Mouse (Mus musculus) liver, embryonic 14.5 days (tissue): ENCODE results near the gene Smc1b. TPM values are rescaled to one million over a fixed set of nuclear protein-coding genes. Genes with fewer than 3 reads are reported as not detected.

Experiments used
- ATAC-seq: fragments of 200-750 bp; cut with Nextera tagmentation; 2 replicates; pipeline ENCODE4 v1.8.0; 2017; ENCODE audit warnings: moderate number of reproducible peaks, mild to moderate bottlenecking, moderate library complexity; ENCODE audit not compliant: insufficient read depth
- DNase-seq, 3 experiments: peaks; one replicate each; pipeline ENCODE4 v3.0.0-alpha.2; 2012 to 2013; ENCODE audit warnings: low read depth in 3 of 3, low spot score in 3 of 3
- H3K27ac ChIP-seq: fragments of 300-500 bp; sonication (generic); 2 replicates; pipeline ENCODE4 v1.5.1; 2014; ENCODE audit warnings: moderate library complexity, mild to moderate bottlenecking, control low read depth, inconsistent platforms
- H3K27me3 ChIP-seq: fragments of 300-500 bp; sonication (generic); 2 replicates; pipeline ENCODE4 v1.6.1; 2014; ENCODE audit warnings: mild to moderate bottlenecking, low read length, moderate library complexity; ENCODE audit not compliant: control insufficient read depth, insufficient read depth
- H3K36me3 ChIP-seq: fragments of 300-500 bp; sonication (generic); replicated peaks from 2 replicates; pipeline ENCODE4 v1.6.1; 2014; ENCODE audit warnings: low read depth; ENCODE audit not compliant: control insufficient read depth, insufficient read depth
- H3K4me1 ChIP-seq, 2 experiments: fragments of 200-500 bp in 1 of 2; fragments of 300-500 bp in 1 of 2; sonication (generic) in 1 of 2; replicated peaks; 2 replicates each; pipeline ENCODE4 v1.6.1; 2012 to 2014; ENCODE audit warnings: antibody characterized with exemption in 1 of 2, inconsistent platforms in 1 of 2, low read length in 1 of 2; ENCODE audit not compliant: control insufficient read depth in 2 of 2, insufficient read depth in 2 of 2
- H3K4me2 ChIP-seq: fragments of 300-500 bp; sonication (generic); 2 replicates; pipeline ENCODE4 v1.6.1; 2014; ENCODE audit warnings: low read depth, mild to moderate bottlenecking, control low read depth, moderate library complexity
- H3K4me3 ChIP-seq, 2 experiments: fragments of 200-500 bp in 1 of 2; fragments of 300-500 bp in 1 of 2; sonication (generic) in 1 of 2; 2 replicates each; pipeline ENCODE4 v1.5.1; 2012 to 2014; ENCODE audit warnings: low read depth in 2 of 2, low read length in 2 of 2, mild to moderate bottlenecking in 2 of 2, control low read depth in 1 of 2, inconsistent platforms in 1 of 2, moderate library complexity in 1 of 2; ENCODE audit not compliant: insufficient read depth in 1 of 2
- H3K9ac ChIP-seq: fragments of 300-500 bp; sonication (generic); replicated peaks from 2 replicates; pipeline ENCODE4 v1.6.1; 2014; ENCODE audit warnings: mild to moderate bottlenecking, control low read depth, moderate library complexity
- H3K9me3 ChIP-seq: fragments of 300-500 bp; sonication (generic); 2 replicates; pipeline ENCODE4 v1.6.1; 2016; ENCODE audit warnings: low read length, mixed read lengths; ENCODE audit not compliant: control insufficient read depth
- CTCF ChIP-seq: IDR thresholded peaks from 2 replicates; pipeline ENCODE4 v1.5.1; 2016; ENCODE audit warnings: antibody characterized with exemption, low read depth, control low read depth
- EP300 ChIP-seq: IDR thresholded peaks from 2 replicates; pipeline ENCODE4 v1.6.1; 2016; ENCODE audit warnings: antibody characterized with exemption, low read depth
- WGBS: fragments of 180-500 bp; shearing (Covaris S2); extraction: QIAGEN DNeasy Blood & Tissue Kit; methylation state at CpG from one replicate; pipeline ENCODE4 v1.1.7; 2014; ENCODE audit not compliant: insufficient replicate concordance; 5-methylcytosine and 5-hydroxymethylcytosine counted together
- polyA plus RNA-seq, 2 experiments: library from polyadenylated mRNA; depleted of rRNA in 1 of 2; stranded (reverse) in 1 of 2; unstranded in 1 of 2; fragments of >200 nt; fragmentation: Nextera tagmentation in 1 of 2; extraction: Ambion mirVana in 1 of 2; gene quantifications; 2 replicates each; pipeline versions ENCODE4 v1.2.1 to v1.2.3; 2012 to 2014

The Smc1b gene
- polyA plus RNA-seq, 2 experiments = 0.25 TPM

DNA sequence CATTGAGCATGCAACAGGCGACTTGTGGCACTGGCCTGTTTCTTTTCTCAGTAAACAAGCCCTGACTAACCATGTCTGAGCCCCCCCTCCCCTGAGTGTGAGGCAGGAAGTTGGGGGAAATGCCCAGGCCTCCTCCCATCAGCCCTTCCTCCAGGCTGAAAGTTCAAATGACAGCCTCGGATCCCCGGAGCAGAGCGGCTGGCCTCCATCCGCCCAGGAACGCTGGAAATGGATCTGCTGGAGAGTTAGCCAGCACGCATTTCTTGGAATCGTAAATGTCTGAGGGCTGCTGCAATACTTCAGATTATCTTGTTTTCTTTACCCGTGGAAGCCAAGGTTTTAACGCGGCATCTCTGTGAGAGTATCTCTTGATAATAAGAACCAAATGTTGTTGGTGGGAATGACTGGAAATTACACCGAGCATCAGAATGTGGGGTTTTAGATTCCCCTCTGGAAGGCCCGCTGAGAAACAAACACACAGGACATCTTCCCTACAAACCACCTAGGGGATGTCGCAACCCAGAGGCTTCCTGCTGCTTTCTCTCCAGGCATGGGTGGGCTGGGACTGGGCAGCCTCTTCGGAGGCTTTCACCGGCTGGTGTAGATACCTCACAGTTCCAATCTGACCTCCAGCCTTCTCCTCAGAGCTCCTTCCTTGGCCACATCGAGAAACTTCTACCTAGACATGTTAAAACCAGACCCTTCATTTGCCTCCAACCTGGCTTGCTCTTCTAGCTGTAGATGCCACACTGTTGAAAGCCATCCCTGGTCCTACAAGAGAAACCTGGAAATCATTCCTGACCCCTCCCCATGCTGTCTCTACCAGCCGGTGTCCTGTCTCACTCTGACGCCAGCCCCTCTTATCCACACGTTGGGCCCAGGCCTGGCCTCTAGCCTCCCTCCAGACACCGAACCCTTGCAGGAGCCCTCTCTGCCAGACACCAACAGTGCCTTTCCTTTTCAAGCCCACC is 31.2 kb upstream of the Smc1b start:
- H3K36me3 ChIP-seq = no peaks in the 10 kb centered on the region
- H3K9me3 ChIP-seq = no peaks in the 10 kb centered on the region
- no peak overlapping the region for H3K27ac ChIP-seq
- H3K9ac ChIP-seq = no peak overlapping the region
- H3K4me2 ChIP-seq = no peak overlapping the region
- TF ChIP-seq CTCF = no peak
- TF ChIP-seq EP300 = no peak
- no peak for DNase-seq
- H3K4me1 ChIP-seq = no peaks in the 10 kb centered on the region
- no peak overlapping the region for H3K4me3 ChIP-seq
- WGBS = 39% methylated on average over 21 of the region's 21 CpGs
- ATAC-seq = no peak
- no peaks in the 10 kb centered on the region for H3K27me3 ChIP-seq

GRCm38 (mm10) chr15:85161416-85161815 is 29.7 kb upstream of the Smc1b start:
- H3K9me3 ChIP-seq = no peaks in the 10 kb centered on the region
- no peak overlapping the region for H3K4me2 ChIP-seq
- H3K4me3 ChIP-seq = no peak overlapping the region
- DNase-seq (no peak), ATAC-seq (no peak)
- no peaks in the 10 kb centered on the region for H3K36me3 ChIP-seq
- H3K27ac ChIP-seq = no peak overlapping the region
- no peak for TF ChIP-seq CTCF
- TF ChIP-seq EP300 = no peak
- H3K9ac ChIP-seq = no peak overlapping the region
- no peaks in the 10 kb centered on the region for H3K4me1 ChIP-seq
- no peaks in the 10 kb centered on the region for H3K27me3 ChIP-seq

GRCm38 (mm10) chr15:85156198-85156597 is 24.4 kb upstream of the Smc1b start:
- H3K36me3 ChIP-seq = no peaks in the 10 kb centered on the region
- no peak overlapping the region for H3K9ac ChIP-seq
- no peak overlapping the region for H3K4me3 ChIP-seq
- no peak for ATAC-seq
- no peak overlapping the region for H3K4me2 ChIP-seq
- no peaks in the 10 kb centered on the region for H3K27me3 ChIP-seq
- no peak overlapping the region for H3K27ac ChIP-seq
- H3K9me3 ChIP-seq = no peaks in the 10 kb centered on the region
- TF ChIP-seq EP300 (no peak), CTCF (no peak)
- WGBS = 52% methylated on average over 4 of the region's 4 CpGs
- no peaks in the 10 kb centered on the region for H3K4me1 ChIP-seq
- no peak for DNase-seq

DNA sequence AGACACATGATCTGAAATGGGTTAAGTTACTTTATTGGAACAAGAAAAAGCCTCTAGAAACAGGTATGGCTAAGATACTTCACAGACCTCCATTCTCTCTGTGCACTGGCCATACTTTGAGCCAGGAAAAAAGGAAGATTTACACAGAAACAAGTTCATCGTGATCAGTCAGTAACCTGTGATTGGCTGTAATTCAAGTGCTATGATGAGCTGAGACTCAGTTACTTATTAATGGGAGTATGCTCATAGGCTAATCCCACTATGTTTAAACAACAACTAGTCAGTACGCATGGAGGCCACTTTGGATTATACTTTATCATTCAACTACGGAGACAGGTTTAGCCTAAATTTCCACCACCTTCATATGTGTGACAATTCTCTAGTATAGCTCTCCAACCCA is 22.3 kb upstream of the Smc1b start:
- H3K4me2 ChIP-seq = no peak overlapping the region
- no peak overlapping the region for H3K27ac ChIP-seq
- ATAC-seq = no peak
- no peaks in the 10 kb centered on the region for H3K4me1 ChIP-seq
- no peaks in the 10 kb centered on the region for H3K36me3 ChIP-seq
- TF ChIP-seq CTCF (no peak), EP300 (no peak)
- H3K9me3 ChIP-seq = no peaks in the 10 kb centered on the region
- no peaks in the 10 kb centered on the region for H3K27me3 ChIP-seq
- 65% methylated on average over 3 of the region's 3 CpGs for WGBS
- DNase-seq = no peak
- no peak overlapping the region for H3K4me3 ChIP-seq
- H3K9ac ChIP-seq = no peak overlapping the region

DNA sequence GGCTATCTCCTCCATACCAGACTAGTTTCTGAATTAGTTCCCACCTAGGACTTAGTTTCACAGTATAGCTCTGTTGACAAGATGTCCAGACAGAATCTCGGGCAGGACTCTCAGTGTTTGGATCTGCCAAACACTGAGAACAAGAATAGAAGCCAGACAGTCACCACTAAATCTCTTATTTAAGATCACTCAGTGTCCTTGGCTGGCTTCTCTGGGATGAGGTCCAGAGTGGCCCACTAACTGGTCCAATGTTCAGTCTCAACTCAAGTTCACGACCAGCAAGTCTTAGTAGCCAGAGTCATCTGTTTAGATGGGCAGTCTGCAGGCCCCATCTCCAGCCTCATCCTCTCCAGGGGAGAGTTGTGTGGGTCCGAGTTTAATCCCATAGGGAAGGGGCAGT is 20.8 kb upstream of the Smc1b start:
- no peak overlapping the region for H3K27ac ChIP-seq
- H3K4me1 ChIP-seq = no peaks in the 10 kb centered on the region
- H3K36me3 ChIP-seq = no peaks in the 10 kb centered on the region
- H3K9me3 ChIP-seq = no peaks in the 10 kb centered on the region
- no peak overlapping the region for H3K9ac ChIP-seq
- H3K4me2 ChIP-seq = no peak overlapping the region
- WGBS = 46% methylated on average over 3 of the region's 3 CpGs
- DNase-seq (no peak), ATAC-seq (no peak)
- TF ChIP-seq CTCF (no peak), EP300 (no peak)
- no peak overlapping the region for H3K4me3 ChIP-seq
- H3K27me3 ChIP-seq = no peaks in the 10 kb centered on the region
